9 mouse cellular contexts compared by ENCODE assay signal in genomic region chr16:87128230-87128629, GRCm38 (mm10).
DNase-seq lines count a peak whose midpoint lies in the region; ATAC-seq lines count a peak whose summit lies in the region.
"Had no signal": no experiment of that assay in that cellular context is flagged by ENCODE, and none has a peak within 500 bp of the region (broad histone marks: within the 10 kb centered on the region; RNA-seq: fewer than 3 reads in every experiment).

No protein-coding gene starts in this region.

- H3K4me1 ChIP-seq in neural tube, embryonic 11.5 days (ENCODE audit: control insufficient read depth, insufficient read depth, low read length), result no peaks in the 10 kb centered on the region
- H3K4me1 ChIP-seq in hindbrain, embryonic 14.5 days (replicated peaks; ENCODE audit: control insufficient read depth, insufficient read depth, low read length), result no peaks in the 10 kb centered on the region
- no peaks in the 10 kb centered on the region for H3K4me1 ChIP-seq in neural tube, embryonic 13.5 days (replicated peaks)

- no peak overlapping the region for H3K27ac ChIP-seq in neural tube, embryonic 11.5 days (ENCODE audit: low read depth, low read length)
- no peak overlapping the region for H3K27ac ChIP-seq in hindbrain, embryonic 14.5 days
- no peak overlapping the region for H3K27ac ChIP-seq in neural tube, embryonic 13.5 days (replicated peaks)
- H3K27ac ChIP-seq: macrophage had no signal

- WGBS in neural tube, embryonic 11.5 days, result 79% methylated on average over 13 of the region's 13 CpGs
- WGBS in hindbrain, embryonic 14.5 days, result 59% methylated on average over 13 of the region's 13 CpGs
- WGBS in neural tube, embryonic 13.5 days, result 70% methylated on average over 13 of the region's 13 CpGs

- DNase-seq in neural tube, embryonic 11.5 days (ENCODE audit: low spot score), result peak; percentile 10
- DNase-seq in neural tube, embryonic 10.5 days (ENCODE audit: extremely low spot score, low spot score), result no peak
- peak; percentile 27 for DNase-seq in hindbrain, embryonic 14.5 days (ENCODE audit: low spot score)
- DNase-seq in left cerebral cortex, postnatal 14 days (ENCODE audit: low spot score in 2 of 2), result peak; percentile 18 to 30
- DNase-seq in urinary bladder, postnatal 10 days (ENCODE audit: low spot score), result no peak
- DNase-seq in natural killer cell, adult 2 months (ENCODE audit: low spot score in 2 of 2), result no peak

- H3K27me3 ChIP-seq in neural tube, embryonic 11.5 days (ENCODE audit: control insufficient read depth, insufficient read depth, low read length), result no peaks in the 10 kb centered on the region
- no peaks in the 10 kb centered on the region for H3K27me3 ChIP-seq in hindbrain, embryonic 14.5 days (ENCODE audit: control insufficient read depth, insufficient read depth, low read length)
- H3K27me3 ChIP-seq in neural tube, embryonic 13.5 days, result no peaks in the 10 kb centered on the region

- H3K9ac ChIP-seq in neural tube, embryonic 11.5 days (ENCODE audit: low read length), result no peak overlapping the region
- H3K9ac ChIP-seq in hindbrain, embryonic 14.5 days, result no peak overlapping the region
- no peak overlapping the region for H3K9ac ChIP-seq in neural tube, embryonic 13.5 days

- H3K4me3 ChIP-seq in neural tube, embryonic 11.5 days (ENCODE audit: low read depth, low read length), result no peak overlapping the region
- H3K4me3 ChIP-seq in hindbrain, embryonic 14.5 days (replicated peaks; ENCODE audit: low read length), result no peak overlapping the region
- H3K4me3 ChIP-seq in neural tube, embryonic 13.5 days, result no peak overlapping the region

- intact Hi-C loops in left cerebral cortex, postnatal 14 days (cut with DNase I), result no loop called here

- H3K36me3 ChIP-seq in neural tube, embryonic 11.5 days (ENCODE audit: control insufficient read depth, insufficient read depth, low read length), result no peaks in the 10 kb centered on the region
- H3K36me3 ChIP-seq in hindbrain, embryonic 14.5 days (replicated peaks; ENCODE audit: control insufficient read depth, insufficient read depth), result no peaks in the 10 kb centered on the region
- H3K36me3 ChIP-seq in neural tube, embryonic 13.5 days, result no peaks in the 10 kb centered on the region

- H3K4me2 ChIP-seq in neural tube, embryonic 11.5 days (ENCODE audit: low read depth), result no peak overlapping the region
- peak overlapping the region; percentile 37 for H3K4me2 ChIP-seq in hindbrain, embryonic 14.5 days (replicated peaks)
- H3K4me2 ChIP-seq in neural tube, embryonic 13.5 days, result peak overlapping the region; percentile 26

- ATAC-seq in neural tube, embryonic 11.5 days (ENCODE audit: insufficient read depth, low FRiP score, low TSS enrichment), result no peak
- peak; percentile 69 for ATAC-seq in frontal cortex, adult (ENCODE audit: low TSS enrichment)
- peak; percentile 53; the same call in 1 of the 2 replicates for ATAC-seq in hindbrain, embryonic 14.5 days (ENCODE audit: low FRiP score)
- 0 out of 2 replicates have a peak, but pooled peaks have one; percentile 36 for ATAC-seq in neural tube, embryonic 13.5 days (ENCODE audit: low read depth)

- no peaks in the 10 kb centered on the region for H3K9me3 ChIP-seq in neural tube, embryonic 11.5 days (ENCODE audit: control insufficient read depth, low read length)
- H3K9me3 ChIP-seq in hindbrain, embryonic 14.5 days (ENCODE audit: control insufficient read depth, low read length), result no peaks in the 10 kb centered on the region
- H3K9me3 ChIP-seq in neural tube, embryonic 13.5 days, result no peaks in the 10 kb centered on the region

Comparison
In these comparisons a context has a peak if more than half of its experiments do, and no peak if none do; other contexts are left out.
1. DNase-seq: peak in neural tube, embryonic 11.5 days (single experiment), hindbrain, embryonic 14.5 days (single experiment) and left cerebral cortex, postnatal 14 days (2 of 2); none in neural tube, embryonic 10.5 days (single experiment), urinary bladder, postnatal 10 days (single experiment) and natural killer cell, adult 2 months (0 of 2).